Mouse (Mus musculus) stomach, embryonic 15.5 days (tissue): ENCODE data around the gene Nfic. TPM values are rescaled to one million over a fixed set of nuclear protein-coding genes. Genes with fewer than 3 reads are reported as not detected.

ENCODE experiments used
- ATAC-seq: fragments of 200-750 bp; cut with Nextera tagmentation; 2 replicates; pipeline ENCODE4 v1.8.0; 2017; ENCODE audit warnings: low read depth, moderate number of reproducible peaks, moderate TSS enrichment; ENCODE audit not compliant: insufficient read depth, low FRiP score
- H3K27ac ChIP-seq: fragments of 300-500 bp; sonication (generic); 2 replicates; pipeline ENCODE4 v1.5.1; 2015; ENCODE audit warnings: mild to moderate bottlenecking, inconsistent platforms
- H3K27me3 ChIP-seq: fragments of 300-500 bp; sonication (generic); replicated peaks from 2 replicates; pipeline ENCODE4 v1.6.1; 2015; ENCODE audit warnings: inconsistent platforms
- H3K36me3 ChIP-seq: fragments of 300-500 bp; sonication (generic); 2 replicates; pipeline ENCODE4 v1.6.1; 2015; ENCODE audit warnings: inconsistent platforms
- H3K4me1 ChIP-seq: fragments of 300-500 bp; sonication (generic); 2 replicates; pipeline ENCODE4 v1.6.1; 2015; ENCODE audit warnings: inconsistent platforms
- H3K4me2 ChIP-seq: fragments of 300-500 bp; sonication (generic); 2 replicates; pipeline ENCODE4 v1.6.1; 2015; ENCODE audit warnings: mild to moderate bottlenecking, inconsistent platforms
- H3K4me3 ChIP-seq: fragments of 300-500 bp; sonication (generic); replicated peaks from 2 replicates; pipeline ENCODE4 v1.5.1; 2015; ENCODE audit warnings: inconsistent platforms
- H3K9ac ChIP-seq: fragments of 300-500 bp; sonication (generic); 2 replicates; pipeline ENCODE4 v1.6.1; 2015; ENCODE audit warnings: inconsistent platforms
- H3K9me3 ChIP-seq: fragments of 300-500 bp; sonication (generic); 2 replicates; pipeline ENCODE4 v1.6.1; 2016; ENCODE audit warnings: inconsistent platforms
- WGBS: fragments of 180-500 bp; shearing (Covaris S2); methylation state at CpG from one replicate; pipeline ENCODE4 v1.1.7; 2015; 5-methylcytosine and 5-hydroxymethylcytosine counted together
- polyA plus RNA-seq: library from polyadenylated mRNA; unstranded; fragments of >200 nt; fragmentation: Nextera tagmentation; extraction: Ambion mirVana; gene quantifications from 2 replicates; pipeline ENCODE4 v1.2.1, GENCODE M21; 2015

Nfic gene
- polyA plus RNA-seq, 1 experiment from 2014 or later, result 78.2 TPM

- Histone ChIP-seq H3K27ac (no peak overlapping the region), H3K4me1 (peaks cover 57% of the 10 kb centered on the region), H3K27me3 (no peaks in the 10 kb centered on the region), H3K4me2 (no peak overlapping the region), H3K9ac (no peak overlapping the region), H3K36me3 (0 out of 2 replicates have a peak, but pooled peaks cover 5% of the 10 kb centered on the region), H3K9me3 (no peaks in the 10 kb centered on the region), H3K4me3 (no peak overlapping the region)
- ATAC-seq, result no peak
- WGBS, result 87% methylated on average over 40 of the region's 40 CpGs
Measured at GRCm38 (mm10) chr10:81420191-81420767, 35.2 kb downstream of the Nfic start.

DNA sequence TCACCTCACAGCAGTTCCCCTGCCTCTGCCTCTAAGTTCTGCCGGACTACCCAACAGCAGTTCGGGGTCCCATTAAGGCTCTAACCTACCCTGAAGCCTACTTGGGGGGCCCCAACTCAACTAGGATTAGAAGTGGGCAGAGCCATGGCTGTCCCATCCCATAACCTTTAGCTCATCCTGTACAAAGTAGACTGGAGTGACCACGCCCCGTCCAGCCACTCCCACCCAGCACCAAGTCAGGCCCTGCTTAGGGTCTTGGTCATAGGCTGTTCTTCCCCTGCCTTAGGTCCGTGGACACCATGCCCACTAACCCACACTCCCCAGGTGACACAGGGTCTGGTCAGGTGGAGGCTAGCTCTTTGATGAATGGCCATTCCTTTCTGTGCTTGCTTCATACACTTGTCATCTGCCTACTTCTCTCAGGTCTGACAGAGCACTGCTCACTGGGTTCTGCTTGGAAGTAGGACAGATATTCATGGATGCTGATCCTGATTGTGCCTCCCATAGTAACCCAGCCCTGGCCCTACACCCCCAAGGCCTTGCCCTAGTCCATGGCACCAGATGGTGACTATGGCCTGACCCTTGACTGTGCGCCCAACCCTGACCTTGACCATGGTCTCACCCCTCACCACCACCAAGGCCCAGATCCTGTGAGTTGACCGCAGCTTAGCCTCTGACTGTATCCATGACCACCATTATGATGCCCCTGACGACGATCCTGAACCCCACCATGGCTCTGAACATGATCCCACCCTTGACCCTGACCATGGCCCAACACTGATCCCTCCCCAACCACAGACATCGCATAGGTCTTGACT, 36.1 kb downstream of the Nfic start:
- H3K36me3 ChIP-seq, result 0 out of 2 replicates have a peak, but pooled peaks cover 5% of the 10 kb centered on the region
- no peak overlapping the region for H3K27ac ChIP-seq
- no peak overlapping the region for H3K9ac ChIP-seq
- H3K9me3 ChIP-seq, result no peaks in the 10 kb centered on the region
- no peak for ATAC-seq
- H3K4me1 ChIP-seq, result peaks cover 58% of the 10 kb centered on the region
- H3K4me2 ChIP-seq, result no peak overlapping the region
- no peaks in the 10 kb centered on the region for H3K27me3 ChIP-seq
- no peak overlapping the region for H3K4me3 ChIP-seq
- 91% methylated on average over 10 of the region's 10 CpGs for WGBS

- Histone ChIP-seq H3K36me3 (0 out of 2 replicates have a peak, but pooled peaks cover 5% of the 10 kb centered on the region), H3K9ac (no peak overlapping the region), H3K9me3 (no peaks in the 10 kb centered on the region), H3K4me2 (no peak overlapping the region), H3K4me3 (no peak overlapping the region), H3K4me1 (peaks cover 58% of the 10 kb centered on the region), H3K27me3 (no peaks in the 10 kb centered on the region), H3K27ac (no peak overlapping the region)
- 54% methylated on average over 11 of the region's 11 CpGs for WGBS
- ATAC-seq, result no peak
Measured at GRCm38 (mm10) chr10:81418216-81419070, 37.0 kb downstream of the Nfic start.

DNA sequence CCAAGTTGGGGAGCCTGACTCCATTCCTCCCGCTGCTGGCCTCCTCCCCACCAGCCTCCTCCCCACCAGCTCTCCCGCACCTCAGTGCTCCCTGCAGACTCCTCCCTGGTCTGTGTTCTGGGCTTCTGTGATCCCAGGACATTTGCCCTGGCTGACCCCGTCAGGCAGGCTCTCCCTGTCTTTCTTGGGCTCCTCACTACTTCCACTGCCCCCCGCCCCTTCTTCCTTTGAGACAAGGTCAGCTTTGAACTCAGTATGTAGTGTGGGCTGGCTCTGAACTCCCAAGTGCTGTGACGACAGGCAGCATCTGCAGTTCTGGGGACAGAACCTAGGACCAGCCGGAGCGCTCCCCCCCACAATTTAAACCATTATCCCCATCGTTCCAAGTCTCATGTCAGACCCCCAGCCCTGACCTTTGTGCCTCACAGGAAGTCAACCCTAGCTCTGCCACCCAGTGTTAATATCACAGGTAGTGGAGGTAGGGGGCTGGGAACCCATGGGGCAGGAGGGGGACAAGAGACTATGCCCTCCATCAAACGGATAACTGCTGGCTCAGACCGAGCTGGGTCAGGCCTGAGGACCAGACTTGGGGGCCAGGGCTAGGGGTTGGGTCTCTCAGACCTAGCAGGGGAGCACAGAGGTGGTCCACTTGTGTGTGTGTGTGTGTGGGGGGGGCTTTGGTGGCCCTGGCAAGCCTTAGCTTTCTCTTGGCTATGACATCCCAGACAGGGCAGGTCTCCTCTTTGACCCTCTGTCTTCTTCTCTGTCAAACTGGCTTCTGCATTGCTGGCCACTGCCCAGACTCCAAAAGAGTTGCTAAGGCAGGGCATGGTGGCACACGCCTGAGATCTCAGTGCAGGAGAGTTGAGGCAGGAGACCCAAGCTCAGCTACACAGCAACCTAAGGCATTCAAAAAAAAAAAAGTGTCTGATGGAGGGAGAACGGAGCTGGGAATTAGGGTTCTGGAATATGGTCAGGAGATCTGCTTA, 37.9 kb downstream of the Nfic start:
- 51% methylated on average over 12 of the region's 12 CpGs for WGBS
- Histone ChIP-seq H3K27ac (peak overlapping the region; percentile 85), H3K9ac (peak overlapping the region; percentile 12; the same call in 1 of the 2 replicates), H3K4me3 (peak overlapping the region; percentile 32), H3K27me3 (no peaks in the 10 kb centered on the region), H3K4me1 (peaks cover 67% of the 10 kb centered on the region), H3K36me3 (0 out of 2 replicates have a peak, but pooled peaks cover 5% of the 10 kb centered on the region), H3K4me2 (peak overlapping the region; percentile 76), H3K9me3 (no peaks in the 10 kb centered on the region)
- no peak for ATAC-seq

DNA sequence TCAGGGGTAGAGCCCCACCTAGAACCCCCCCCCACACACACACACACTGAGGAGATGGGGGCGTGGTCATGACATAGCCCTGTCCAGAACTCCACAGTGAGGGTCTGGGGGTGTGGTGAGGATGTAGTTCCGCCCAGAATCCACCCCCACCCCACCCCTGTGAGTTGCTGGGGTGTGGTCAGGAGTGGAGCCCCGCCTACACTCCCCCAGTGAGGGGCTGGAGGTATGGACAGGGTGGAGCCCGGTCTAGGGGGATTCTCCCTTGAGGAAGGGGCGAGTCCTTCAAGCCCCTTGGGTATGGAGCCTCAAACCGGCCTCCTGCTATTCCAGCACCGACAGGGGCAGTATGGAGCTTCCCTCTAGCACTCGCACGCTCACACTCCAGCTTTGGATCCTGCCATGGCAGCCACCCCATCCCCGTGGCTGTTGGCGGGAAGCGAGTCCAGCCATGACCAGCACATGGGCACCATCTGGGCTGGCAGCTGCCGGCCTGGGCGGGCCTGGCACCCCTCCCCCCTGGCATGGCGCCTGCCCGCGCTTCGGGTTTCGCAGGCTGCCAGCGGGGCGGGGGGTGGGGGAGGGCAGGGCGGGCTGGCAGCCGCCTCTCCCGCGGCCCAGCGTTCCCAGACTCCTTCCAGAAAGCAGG, 38.7 kb downstream of the Nfic start:
- Histone ChIP-seq H3K9me3 (no peaks in the 10 kb centered on the region), H3K36me3 (0 out of 2 replicates have a peak, but pooled peaks cover 5% of the 10 kb centered on the region), H3K27me3 (no peaks in the 10 kb centered on the region), H3K4me1 (peaks cover 75% of the 10 kb centered on the region), H3K27ac (peak overlapping the region; percentile 85), H3K4me2 (peak overlapping the region; percentile 76), H3K9ac (no peak overlapping the region), H3K4me3 (peak overlapping the region; percentile 32)
- 3% methylated on average over 26 of the region's 26 CpGs for WGBS
- peak; percentile 72 for ATAC-seq

DNA sequence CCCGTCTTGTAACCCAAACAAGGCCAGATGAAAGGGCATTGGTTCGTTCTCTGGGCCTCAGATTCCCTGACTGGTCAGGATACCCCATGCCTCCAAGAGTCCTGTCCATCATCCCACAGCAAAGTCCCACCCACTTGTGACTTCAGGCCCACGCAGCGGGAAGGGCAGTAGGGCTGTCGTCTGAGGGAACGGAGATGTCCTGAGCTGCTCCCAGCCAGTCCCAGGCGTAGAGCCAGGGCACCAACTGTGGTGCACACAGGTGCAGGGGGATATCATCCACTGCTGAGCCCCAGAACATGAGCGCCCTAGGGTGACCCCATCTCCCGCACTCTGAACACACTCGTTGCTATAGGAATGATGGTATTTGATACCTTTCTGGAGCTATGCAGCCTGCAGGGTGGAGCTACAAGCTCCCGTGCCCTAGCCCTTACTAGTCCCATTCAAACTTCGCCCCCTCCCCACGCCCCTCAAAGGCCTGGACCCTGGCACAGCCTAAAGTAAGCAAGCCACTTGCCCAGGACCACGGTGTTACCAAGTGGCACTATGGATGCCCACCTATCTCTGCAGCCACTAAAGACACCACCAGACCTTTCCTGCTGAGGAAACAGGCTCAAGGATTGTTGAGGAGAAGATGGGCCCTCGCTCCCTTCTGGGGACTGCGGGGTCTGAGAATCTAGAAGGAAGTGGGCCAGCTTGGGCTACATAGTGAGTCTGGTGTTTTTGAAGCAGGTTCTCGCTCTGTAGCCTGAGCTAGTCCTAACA, 39.7 kb downstream of the Nfic start:
- peak overlapping the region; percentile 85; the same call in 1 of the 2 replicates for H3K27ac ChIP-seq
- no peaks in the 10 kb centered on the region for H3K9me3 ChIP-seq
- peaks cover 85% of the 10 kb centered on the region for H3K4me1 ChIP-seq
- H3K36me3 ChIP-seq, result 0 out of 2 replicates have a peak, but pooled peaks cover 5% of the 10 kb centered on the region
- no peaks in the 10 kb centered on the region for H3K27me3 ChIP-seq
- no peak overlapping the region for H3K4me2 ChIP-seq
- no peak overlapping the region for H3K9ac ChIP-seq
- no peak for ATAC-seq
- WGBS, result 64% methylated on average over 17 of the region's 17 CpGs
- no peak overlapping the region for H3K4me3 ChIP-seq

DNA sequence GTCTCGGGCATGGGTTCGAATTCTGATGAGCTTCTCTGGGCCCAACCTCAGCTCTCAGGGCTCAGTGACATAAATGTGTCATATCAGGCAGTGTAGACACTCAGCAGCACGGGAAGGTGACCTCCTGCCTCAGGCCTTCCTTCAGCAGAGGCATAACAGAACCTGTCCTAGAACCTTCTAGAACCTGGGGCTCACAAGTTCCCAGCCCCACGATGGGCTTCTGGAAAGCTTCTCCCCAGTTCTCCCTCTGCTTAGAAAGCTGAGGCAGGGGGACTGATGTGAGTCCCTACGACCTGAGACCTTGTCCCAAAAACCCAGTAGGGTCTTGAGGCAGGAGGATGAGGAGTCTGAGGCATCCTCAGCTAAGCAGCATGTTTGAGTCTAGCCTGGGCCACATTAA, 40.3 kb downstream of the Nfic start:
- WGBS, result 80% methylated on average over 5 of the region's 5 CpGs
- Histone ChIP-seq H3K9ac (no peak overlapping the region), H3K4me1 (peaks cover 91% of the 10 kb centered on the region)

DNA sequence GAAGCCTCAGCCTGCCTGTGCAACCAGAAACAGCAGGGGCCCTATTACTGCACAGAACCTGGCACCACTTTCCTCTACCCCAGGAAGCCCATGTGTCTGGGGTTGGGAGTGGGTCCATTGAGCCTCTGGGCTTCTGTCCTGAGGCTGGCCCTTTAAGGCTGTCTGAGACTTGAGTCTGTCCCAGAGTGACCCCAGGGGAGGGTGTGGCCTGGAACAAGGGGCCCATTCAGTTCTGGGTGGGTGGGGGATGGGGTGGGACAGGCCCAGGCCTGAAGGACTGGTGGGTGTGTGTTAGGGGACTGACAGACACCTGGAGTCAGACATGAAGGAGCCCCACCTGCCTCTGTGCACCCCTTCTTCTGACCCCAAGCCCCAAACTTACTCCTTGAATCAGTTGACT, 40.8 kb downstream of the Nfic start:
- no peak for ATAC-seq
- H3K4me2 ChIP-seq, result peak overlapping the region; percentile 43; the same call in 1 of the 2 replicates
- H3K36me3 ChIP-seq, result 0 out of 2 replicates have a peak, but pooled peaks cover 5% of the 10 kb centered on the region
- H3K4me3 ChIP-seq, result no peak overlapping the region
- H3K9me3 ChIP-seq, result no peaks in the 10 kb centered on the region
- H3K9ac ChIP-seq, result no peak overlapping the region
- H3K27ac ChIP-seq, result peak overlapping the region; percentile 84; the same call in 1 of the 2 replicates
- H3K27me3 ChIP-seq, result no peaks in the 10 kb centered on the region
- peaks cover 93% of the 10 kb centered on the region for H3K4me1 ChIP-seq

More for the DNA sequence above, 40.3 kb downstream of the Nfic start:
- 0 out of 2 replicates have a peak, but pooled peaks cover 5% of the 10 kb centered on the region for H3K36me3 ChIP-seq
- H3K4me3 ChIP-seq, result no peak overlapping the region
- no peak for ATAC-seq
- no peaks in the 10 kb centered on the region for H3K27me3 ChIP-seq
- H3K27ac ChIP-seq, result peak overlapping the region; percentile 84; the same call in 1 of the 2 replicates
- 0 out of 2 replicates have a peak overlapping the region, but pooled peaks have one; percentile 43 for H3K4me2 ChIP-seq
- H3K9me3 ChIP-seq, result no peaks in the 10 kb centered on the region

- ATAC-seq, result no peak
- no peaks in the 10 kb centered on the region for H3K36me3 ChIP-seq
- H3K9ac ChIP-seq, result no peak overlapping the region
- peaks cover 96% of the 10 kb centered on the region for H3K4me1 ChIP-seq
- H3K4me3 ChIP-seq, result peak overlapping the region; percentile 19; the same call in 1 of the 2 replicates
- H3K9me3 ChIP-seq, result no peaks in the 10 kb centered on the region
- 27% methylated on average over 26 of the region's 26 CpGs for WGBS
- peak overlapping the region; percentile 43; the same call in 1 of the 2 replicates for H3K4me2 ChIP-seq
- H3K27me3 ChIP-seq, result no peaks in the 10 kb centered on the region
- H3K27ac ChIP-seq, result peak overlapping the region; percentile 84
Measured at GRCm38 (mm10) chr10:81413310-81414261, 41.8 kb downstream of the Nfic start.
